Mouse (Mus musculus): ENCODE data around the gene Ppp1r16b.

Gene Ppp1r16b

GRCm38 (mm10) chr2:158690116-158690515 is 24.9 kb downstream of the Ppp1r16b start:
- peak; percentile 71 to 75 for DNase-seq (ENCODE audit: low spot score in 2 of 2)

GRCm38 (mm10) chr2:158692191-158692590 is 27.0 kb downstream of the Ppp1r16b start:
- no peak for DNase-seq (ENCODE audit: low spot score in 2 of 2)

- DNase-seq (ENCODE audit: low spot score in 2 of 2) = no peak
Observed at GRCm38 (mm10) chr2:158695811-158696210, 30.6 kb downstream of the Ppp1r16b start.

GRCm38 (mm10) chr2:158696451-158696850 is 31.3 kb downstream of the Ppp1r16b start:
- no peak for DNase-seq (ENCODE audit: low spot score in 2 of 2)

GRCm38 (mm10) chr2:158699908-158700307 is 34.7 kb downstream of the Ppp1r16b start:
- DNase-seq (ENCODE audit: low spot score in 2 of 2) = no peak

- DNase-seq (ENCODE audit: low spot score in 2 of 2) = no peak
Observed at GRCm38 (mm10) chr2:158700535-158701256, 35.5 kb downstream of the Ppp1r16b start.

- no peak for DNase-seq (ENCODE audit: low spot score in 2 of 2)
Observed at GRCm38 (mm10) chr2:158701505-158701904, 36.3 kb downstream of the Ppp1r16b start.

GRCm38 (mm10) chr2:158702176-158702575 is 37.0 kb downstream of the Ppp1r16b start:
- no peak for DNase-seq (ENCODE audit: low spot score in 2 of 2)

- peak in 1 of 2 experiments; percentile 22 for DNase-seq (ENCODE audit: low spot score in 2 of 2)
Observed at GRCm38 (mm10) chr2:158704720-158705119, 39.5 kb downstream of the Ppp1r16b start.

- no peak for DNase-seq (ENCODE audit: low spot score in 2 of 2)
Observed at GRCm38 (mm10) chr2:158705529-158705928, 40.3 kb downstream of the Ppp1r16b start.

GRCm38 (mm10) chr2:158706704-158707408 is 41.7 kb downstream of the Ppp1r16b start:
- DNase-seq (ENCODE audit: low spot score in 2 of 2) = peak in 1 of 2 experiments; percentile 35

GRCm38 (mm10) chr2:158708121-158708520 is 42.9 kb downstream of the Ppp1r16b start:
- DNase-seq (ENCODE audit: low spot score in 2 of 2) = no peak

GRCm38 (mm10) chr2:158711929-158712751 is 46.9 kb downstream of the Ppp1r16b start:
- DNase-seq (ENCODE audit: low spot score in 2 of 2) = no peak

- DNase-seq (ENCODE audit: low spot score in 2 of 2) = no peak
Observed at GRCm38 (mm10) chr2:158714826-158715225, 49.6 kb downstream of the Ppp1r16b start.

GRCm38 (mm10) chr2:158716066-158716465 is 50.9 kb downstream of the Ppp1r16b start:
- DNase-seq (ENCODE audit: low spot score in 2 of 2) = no peak

GRCm38 (mm10) chr2:158717551-158718418 is 52.6 kb downstream of the Ppp1r16b start:
- no peak for DNase-seq (ENCODE audit: low spot score in 2 of 2)

- DNase-seq (ENCODE audit: low spot score in 2 of 2) = peak; percentile 88 to 95
Observed at GRCm38 (mm10) chr2:158718816-158719549, 53.8 kb downstream of the Ppp1r16b start.

- DNase-seq (ENCODE audit: low spot score in 2 of 2) = no peak
Observed at GRCm38 (mm10) chr2:158720715-158721370, 55.6 kb downstream of the Ppp1r16b start.

GRCm38 (mm10) chr2:158721481-158721880 is 56.3 kb downstream of the Ppp1r16b start:
- no peak for DNase-seq (ENCODE audit: low spot score in 2 of 2)

- DNase-seq (ENCODE audit: low spot score in 2 of 2) = no peak
Observed at GRCm38 (mm10) chr2:158722135-158722534, 56.9 kb downstream of the Ppp1r16b start.
